Mouse (Mus musculus) frontal cortex, adult 2 months (tissue): ENCODE measurements around the gene Slc38a6. TPM values are rescaled to one million over a fixed set of nuclear protein-coding genes. Genes with fewer than 3 reads are reported as not detected.
A peak's percentile ranks its signal among the peaks of the same experiment; 100 is the strongest.

Experiments used
- DNase-seq, 2 experiments: peaks; one replicate each; pipeline ENCODE4 v3.0.0; 2022; ENCODE audit warnings: low spot score in 1 of 2; ENCODE audit errors: extremely low spot score in 1 of 2
- polyA plus RNA-seq: library from polyadenylated mRNA; depleted of rRNA; stranded (reverse); fragments of >200 nt; gene quantifications from 2 replicates; pipeline ENCODE4 v1.2.3, GENCODE M21; 2012

The Slc38a6 gene
- polyA plus RNA-seq, 1 experiment, result 31.0 TPM

DNA sequence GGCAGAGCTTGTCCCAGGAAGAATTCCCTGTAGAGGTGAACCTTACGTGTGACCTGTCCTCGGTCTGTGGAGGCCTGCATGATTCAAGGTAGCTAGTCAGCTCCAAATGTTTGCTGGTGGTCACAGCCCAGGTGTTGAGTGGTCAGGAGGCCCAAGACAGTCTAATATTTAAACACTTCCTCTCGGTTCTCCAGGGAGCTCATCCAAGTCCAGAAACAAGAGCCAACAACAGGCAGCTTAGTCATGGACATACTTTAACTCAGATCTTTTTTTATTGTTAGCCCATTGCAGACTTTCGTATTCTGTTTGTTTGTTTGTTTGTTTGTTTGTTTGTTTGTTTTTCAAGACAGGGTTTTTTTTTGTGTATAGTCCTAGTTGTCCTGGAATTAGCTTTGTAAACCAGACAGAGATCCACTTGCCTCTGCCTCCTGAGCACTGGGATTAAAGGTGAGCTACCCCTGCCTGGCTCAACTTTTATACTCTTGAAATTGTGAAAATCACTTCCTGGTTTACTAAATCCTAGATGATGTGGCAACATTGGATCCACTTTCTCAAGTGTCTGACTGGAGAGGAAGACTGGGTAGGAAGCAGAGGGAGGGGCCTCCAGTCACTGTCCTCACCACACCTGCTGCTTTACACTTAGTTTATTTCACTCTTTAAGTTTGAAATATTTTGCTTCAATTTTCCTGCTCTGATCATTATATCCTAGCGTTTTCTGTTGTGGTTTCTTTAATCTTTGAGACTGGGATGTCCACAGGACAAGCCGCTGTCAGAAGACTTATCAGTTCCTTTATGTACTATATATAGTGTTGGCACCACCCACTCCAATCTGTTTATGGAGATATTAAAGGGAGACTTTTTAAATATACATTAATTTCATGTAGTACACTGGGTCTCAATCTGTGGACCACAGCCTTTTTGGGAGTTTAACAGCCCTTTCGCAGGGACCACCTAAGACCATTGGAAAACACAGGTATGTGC, 31.4 kb downstream of the Slc38a6 start:
- no peak for DNase-seq

- peak; percentile 43 to 66 for DNase-seq
Observed at GRCm38 (mm10) chr12:73324180-73324586, 37.6 kb downstream of the Slc38a6 start.

DNA sequence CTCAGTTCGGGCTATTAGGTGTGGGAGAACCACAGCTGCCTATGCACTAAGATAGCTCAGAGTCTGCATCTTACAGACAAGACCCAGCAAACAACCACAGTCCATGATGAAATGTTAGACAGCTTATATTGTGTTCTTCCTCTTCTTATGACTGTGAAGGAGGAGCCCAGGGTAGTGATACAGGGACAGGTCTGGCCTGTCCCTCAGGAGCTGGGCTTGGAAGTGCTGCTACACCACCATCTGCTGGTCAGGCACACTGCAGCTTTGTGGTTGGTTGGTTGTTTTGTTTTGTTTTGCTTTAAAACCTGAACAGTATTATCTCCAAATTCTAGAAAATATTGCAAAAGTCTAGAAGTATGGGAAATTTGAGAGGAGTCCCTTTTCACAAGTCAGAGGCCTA, 38.2 kb downstream of the Slc38a6 start:
- peak in 1 of 2 experiments; percentile 13 for DNase-seq

DNA sequence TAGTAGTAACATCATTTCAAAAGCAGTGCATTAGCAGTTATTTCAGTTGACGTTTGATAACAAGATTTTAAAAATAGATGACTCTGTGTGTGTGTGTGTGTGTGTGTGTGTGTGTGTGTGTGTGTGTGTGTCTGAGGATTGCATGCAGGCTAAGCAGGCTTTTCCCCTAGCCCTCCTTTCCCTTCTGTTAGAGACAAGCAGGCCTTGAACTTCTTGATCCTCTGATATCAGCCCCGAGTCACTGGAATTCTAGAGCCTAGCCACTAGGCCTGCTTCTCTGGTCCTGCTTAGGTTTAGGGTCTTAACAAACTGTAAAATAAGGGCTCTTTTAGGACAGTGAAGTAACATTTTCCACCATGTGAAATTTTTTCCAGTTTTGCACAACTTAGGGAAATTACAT, 38.6 kb downstream of the Slc38a6 start:
- no peak for DNase-seq

DNA sequence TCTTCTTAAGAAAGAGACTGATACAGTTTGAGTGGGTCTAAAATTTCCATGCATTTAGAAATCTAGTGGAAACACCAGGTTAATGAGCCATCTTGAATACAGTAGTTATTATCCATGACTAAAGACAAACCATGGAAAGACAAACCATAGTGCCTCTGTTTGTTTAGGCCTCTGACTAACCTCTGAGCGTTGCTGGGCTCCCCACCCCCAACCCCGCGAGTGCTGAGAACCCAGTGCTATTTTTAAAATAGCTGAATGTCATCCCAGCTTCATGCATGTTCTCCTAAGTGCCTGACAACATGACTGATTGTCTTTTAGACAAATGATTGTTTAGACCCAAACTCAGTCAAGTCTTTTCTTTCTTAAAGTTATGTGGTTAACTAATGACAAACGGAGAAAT, 39.0 kb downstream of the Slc38a6 start:
- no peak for DNase-seq

DNA sequence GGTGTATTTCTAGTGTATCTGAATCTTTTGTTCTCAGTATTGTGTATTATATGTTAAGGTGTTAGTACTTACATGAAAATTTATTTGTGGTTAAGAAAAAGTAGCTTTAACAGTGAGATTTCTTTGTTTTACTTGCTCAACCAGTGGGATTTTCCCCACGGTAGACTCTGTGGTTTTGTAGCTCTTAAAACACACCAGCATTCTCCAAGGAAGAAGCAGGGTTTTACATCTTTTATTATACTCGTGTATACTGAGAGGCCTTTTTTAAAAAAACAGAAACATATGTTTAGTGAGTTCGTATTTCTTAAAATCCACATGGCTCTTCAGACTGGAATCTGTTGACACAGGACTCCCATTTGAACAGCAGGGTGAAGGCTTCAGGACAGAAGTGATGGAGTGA, 40.8 kb downstream of the Slc38a6 start:
- no peak for DNase-seq

DNA sequence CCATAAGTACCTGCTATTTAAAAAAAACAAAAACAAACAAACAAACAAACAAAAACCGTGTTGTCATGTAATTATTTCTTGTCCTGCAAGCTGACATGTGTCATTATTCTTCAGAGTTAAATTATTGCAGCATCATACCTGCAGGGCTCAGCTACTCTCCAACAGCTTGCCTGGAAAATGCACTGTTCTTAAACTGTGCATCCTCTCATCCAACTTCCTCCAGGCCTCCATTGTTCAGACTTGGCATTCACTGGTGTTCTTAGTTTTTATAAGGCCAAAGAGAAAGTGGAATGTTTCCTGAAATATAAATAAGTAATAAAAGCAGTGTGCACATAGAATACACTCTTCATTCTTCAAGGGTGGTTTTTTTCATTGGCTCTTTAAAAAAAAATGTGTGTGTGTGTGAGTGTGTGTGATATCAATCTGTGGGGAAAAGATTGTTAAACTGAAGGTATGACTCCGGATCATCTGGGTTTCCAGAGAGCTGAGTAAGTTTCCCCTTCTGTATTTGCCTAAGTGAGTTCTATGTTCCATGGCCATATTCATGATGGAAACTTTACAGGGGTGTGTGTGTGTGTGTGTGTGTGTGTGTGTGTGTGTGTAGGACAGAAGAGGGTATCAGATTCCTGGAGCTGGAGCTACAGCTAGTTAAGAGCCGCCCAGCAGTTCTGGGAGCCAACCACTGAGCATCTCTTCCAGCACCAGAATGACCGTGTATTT, 42.0 kb downstream of the Slc38a6 start:
- DNase-seq, result no peak

GRCm38 (mm10) chr12:73330236-73330635, 43.7 kb downstream of the Slc38a6 start:
- no peak for DNase-seq

GRCm38 (mm10) chr12:73332701-73333100, 46.1 kb downstream of the Slc38a6 start:
- no peak for DNase-seq

GRCm38 (mm10) chr12:73334051-73334551, 47.5 kb downstream of the Slc38a6 start:
- no peak for DNase-seq

DNA sequence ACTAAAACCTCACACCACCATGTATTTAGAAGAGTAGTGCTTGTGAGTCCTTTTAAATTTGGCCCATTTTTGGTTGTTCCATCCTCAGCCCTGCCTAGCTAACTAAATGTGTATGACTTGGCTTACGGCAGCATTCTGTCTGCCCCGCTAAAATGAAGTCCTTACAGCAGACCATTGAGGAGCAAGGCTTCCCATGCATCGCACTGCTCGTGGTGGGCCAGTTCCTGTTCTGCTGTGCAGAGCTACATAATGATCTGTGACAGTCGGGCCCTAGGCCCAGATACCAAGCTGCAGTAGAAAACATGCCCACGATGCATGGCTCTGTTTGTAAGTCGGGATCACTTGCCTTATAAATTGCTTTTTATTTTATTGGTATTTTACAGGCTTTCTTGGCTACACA, 50.5 kb downstream of the Slc38a6 start:
- DNase-seq, result no peak

- no peak for DNase-seq
Observed at GRCm38 (mm10) chr12:73340642-73341293, 54.2 kb downstream of the Slc38a6 start.

- no peak for DNase-seq
Observed at GRCm38 (mm10) chr12:73341703-73342663, 55.4 kb downstream of the Slc38a6 start.

- DNase-seq, result no peak
Observed at GRCm38 (mm10) chr12:73344300-73344699, 57.7 kb downstream of the Slc38a6 start.

DNA sequence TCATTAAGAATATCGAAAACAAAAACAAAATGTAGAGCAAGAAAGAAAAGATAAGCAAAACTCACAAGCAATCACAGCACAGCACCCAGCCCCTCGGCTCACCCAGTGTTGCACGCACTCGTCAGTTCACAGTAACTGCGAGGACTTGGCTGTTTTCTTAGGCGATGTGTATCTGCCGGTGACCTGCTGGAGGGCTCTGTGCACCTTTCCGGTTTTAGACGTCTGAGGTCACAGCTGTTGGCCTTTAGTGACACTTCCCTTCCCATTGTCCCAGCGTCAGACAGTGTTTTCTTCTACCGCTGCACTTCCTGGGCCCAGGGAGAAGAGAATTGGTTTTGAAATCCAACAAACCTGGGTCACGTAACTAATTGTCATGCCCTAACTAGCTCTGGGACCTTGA, 58.6 kb downstream of the Slc38a6 start:
- no peak for DNase-seq

- no peak for DNase-seq
Observed at GRCm38 (mm10) chr12:73347202-73347601, 60.6 kb downstream of the Slc38a6 start.

DNA sequence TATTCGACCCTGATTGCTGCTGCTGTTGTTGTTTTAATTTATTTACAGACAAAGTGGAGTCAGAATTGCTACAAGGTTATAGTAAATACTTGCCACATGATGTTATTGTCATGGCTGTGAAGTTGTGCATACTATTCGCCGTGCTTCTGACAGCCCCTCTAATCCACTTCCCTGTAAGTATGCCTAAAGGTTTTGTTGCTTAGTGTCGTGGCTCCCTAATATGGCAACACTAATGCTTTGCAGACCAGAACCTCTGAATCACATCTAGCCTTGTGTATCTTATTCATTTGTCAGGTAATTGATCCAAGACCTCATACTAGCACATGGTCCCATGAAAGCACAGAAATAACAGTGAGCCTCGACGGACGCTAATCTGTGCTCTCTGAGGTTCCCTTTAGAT, 63.9 kb downstream of the Slc38a6 start:
- no peak for DNase-seq

DNA sequence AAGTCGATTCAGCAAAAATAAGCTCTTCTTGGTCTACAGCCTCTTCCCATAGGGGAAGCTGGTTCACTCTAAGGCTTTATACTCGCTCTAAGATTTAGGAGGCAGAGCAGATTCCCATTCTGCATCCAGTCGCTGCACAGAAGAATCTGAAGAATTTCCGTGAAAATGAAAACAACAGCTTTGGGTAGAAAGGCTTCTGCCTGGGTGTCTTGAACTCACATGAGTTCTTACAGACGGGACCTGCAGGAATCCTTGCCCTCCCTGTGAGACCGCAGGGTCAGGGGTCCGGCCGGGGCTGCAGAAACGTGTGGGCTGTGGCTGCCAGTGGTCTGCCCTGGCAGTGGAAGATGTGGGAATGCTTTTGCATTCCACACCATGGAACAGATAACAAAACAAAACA, 64.4 kb downstream of the Slc38a6 start:
- DNase-seq, result no peak

GRCm38 (mm10) chr12:73351746-73352145, 65.2 kb downstream of the Slc38a6 start:
- DNase-seq, result no peak

DNA sequence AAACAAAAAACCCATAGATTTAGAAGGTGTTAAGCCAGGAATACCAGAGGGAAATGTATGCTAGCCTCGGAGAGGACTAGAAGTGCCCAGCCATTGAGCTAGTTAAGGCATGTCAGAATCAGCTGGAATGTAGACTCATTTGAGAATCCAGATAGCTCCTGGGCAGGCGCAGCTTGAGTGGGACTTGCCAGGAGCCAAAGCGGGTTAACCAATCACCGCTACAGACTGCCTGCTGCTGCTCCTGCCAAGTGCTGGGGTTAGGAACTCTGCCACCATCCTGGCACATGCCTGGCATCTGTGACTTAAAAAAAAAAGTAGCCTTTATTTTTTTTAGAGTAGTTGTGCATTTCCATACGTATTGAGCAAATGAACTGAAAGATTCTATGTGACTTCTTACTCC, 66.8 kb downstream of the Slc38a6 start:
- peak in 1 of 2 experiments; percentile 9 for DNase-seq
